Mouse (Mus musculus) ES-Bruce4 (cell line): ENCODE measurements around the gene Vasn. TPM values are rescaled to one million over a fixed set of nuclear protein-coding genes. Genes with fewer than 3 reads are reported as not detected.

Experiments used
- H3K27ac ChIP-seq: 2 replicates; pipeline ENCODE4 v1.5.1; 2012; ENCODE audit warnings: low read length, inconsistent platforms; ENCODE audit not compliant: insufficient read depth
- H3K27me3 ChIP-seq: 2 replicates; pipeline ENCODE4 v1.6.1; 2012; ENCODE audit warnings: mild to moderate bottlenecking, low read length, inconsistent platforms; ENCODE audit not compliant: control insufficient read depth, poor library complexity, insufficient read depth, severe bottlenecking
- H3K36me3 ChIP-seq: 2 replicates; pipeline ENCODE4 v1.6.1; 2012; ENCODE audit warnings: inconsistent platforms, mild to moderate bottlenecking, low read length, moderate library complexity; ENCODE audit not compliant: control insufficient read depth, poor library complexity, insufficient read depth, severe bottlenecking
- H3K4me1 ChIP-seq: one replicate; pipeline ENCODE4 v1.8.1; 2011; ENCODE audit warnings: low read length; ENCODE audit not compliant: control insufficient read depth, insufficient read depth
- H3K4me3 ChIP-seq: 2 replicates; pipeline ENCODE4 v1.5.1; 2011; ENCODE audit warnings: low read depth, mild to moderate bottlenecking, low read length
- H3K9ac ChIP-seq: 2 replicates; pipeline ENCODE4 v1.6.1; 2012; ENCODE audit warnings: low read depth, mild to moderate bottlenecking, inconsistent platforms; ENCODE audit not compliant: poor library complexity, severe bottlenecking
- H3K9me3 ChIP-seq: replicated peaks from 2 replicates; pipeline ENCODE4 v1.6.1; 2012; ENCODE audit warnings: mild to moderate bottlenecking, low read length, inconsistent platforms; ENCODE audit not compliant: control insufficient read depth, poor library complexity, insufficient read depth, severe bottlenecking
- CTCF ChIP-seq: IDR thresholded peaks from one replicate; pipeline ENCODE4 v1.8.1; 2011; ENCODE audit warnings: low read depth, low read length
- EP300 ChIP-seq: IDR thresholded peaks from 2 replicates; pipeline ENCODE4 v1.6.1; 2011; ENCODE audit warnings: low read depth, low read length; ENCODE audit not compliant: insufficient read depth
- POLR2A ChIP-seq: IDR thresholded peaks from one replicate; pipeline ENCODE4 v1.8.1; 2011; ENCODE audit warnings: low read length; ENCODE audit not compliant: insufficient read depth
- polyA plus RNA-seq: library from polyadenylated mRNA; stranded (reverse); fragments of >200 nt; gene quantifications from 2 replicates; pipeline ENCODE4 v1.2.4, GENCODE M21; 2011; ENCODE audit warnings: low read depth; ENCODE audit not compliant: missing spikeins, insufficient read depth, insufficient read length

Gene Vasn
- polyA plus RNA-seq, 1 experiment = 6.2 TPM

- H3K36me3 ChIP-seq = no peaks in the 10 kb centered on the region
- no peaks in the 10 kb centered on the region for H3K27me3 ChIP-seq
- no peak for TF ChIP-seq EP300
- H3K9me3 ChIP-seq = no peaks in the 10 kb centered on the region
- H3K9ac ChIP-seq = peak overlapping the region; percentile 96
- no peak overlapping the region for H3K27ac ChIP-seq
- H3K4me3 ChIP-seq = peak overlapping the region; percentile 83
- peaks cover 15% of the 10 kb centered on the region for H3K4me1 ChIP-seq
Observed at GRCm38 (mm10) chr16:4595527-4595963, 44.2 kb upstream of the Vasn start.

DNA sequence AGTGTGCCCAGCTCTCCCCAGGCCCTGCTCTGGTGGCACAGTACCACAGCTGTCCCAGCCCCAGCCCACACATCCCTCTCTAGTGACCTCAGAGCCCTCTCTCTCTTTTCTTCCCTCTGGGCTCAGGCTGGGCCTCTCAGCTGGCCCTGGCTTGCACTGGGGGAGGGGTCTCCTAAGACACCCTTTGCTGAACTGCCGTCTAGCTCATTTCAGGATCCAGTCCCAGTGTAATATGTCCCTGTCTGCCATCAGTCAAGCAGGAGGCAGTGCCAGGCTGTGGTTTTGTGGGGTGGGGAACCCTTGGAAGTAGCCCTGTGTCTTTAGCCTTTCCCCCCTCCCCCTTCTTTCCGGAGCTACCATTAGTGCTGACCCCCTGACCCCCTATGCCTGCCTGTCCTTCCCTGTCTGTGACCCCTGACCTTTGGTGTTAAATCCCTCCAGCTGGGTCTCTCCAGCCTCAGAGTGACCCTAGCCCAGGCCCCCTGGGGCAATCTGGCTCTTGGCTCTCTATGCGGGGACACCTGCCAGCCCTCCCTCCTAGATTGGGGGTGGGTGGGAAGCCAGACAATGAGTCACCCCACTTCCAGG, 43.5 kb upstream of the Vasn start:
- peaks cover 20% of the 10 kb centered on the region for H3K4me1 ChIP-seq
- H3K36me3 ChIP-seq = no peaks in the 10 kb centered on the region
- no peak overlapping the region for H3K27ac ChIP-seq
- no peaks in the 10 kb centered on the region for H3K9me3 ChIP-seq
- TF ChIP-seq CTCF (no peak), POLR2A (no peak), EP300 (0 out of 2 replicates have a peak, but pooled peaks have one; percentile 10)
- H3K4me3 ChIP-seq = peak overlapping the region; percentile 18; the same call in 1 of the 2 replicates
- H3K9ac ChIP-seq = 0 out of 2 replicates have a peak overlapping the region, but pooled peaks have one; percentile 96
- no peaks in the 10 kb centered on the region for H3K27me3 ChIP-seq

- no peaks in the 10 kb centered on the region for H3K9me3 ChIP-seq
- no peaks in the 10 kb centered on the region for H3K36me3 ChIP-seq
- H3K27me3 ChIP-seq = no peaks in the 10 kb centered on the region
- TF ChIP-seq CTCF (no peak), POLR2A (no peak), EP300 (no peak)
- no peak overlapping the region for H3K9ac ChIP-seq
- no peak overlapping the region for H3K4me3 ChIP-seq
- H3K27ac ChIP-seq = no peak overlapping the region
- H3K4me1 ChIP-seq = peaks cover 20% of the 10 kb centered on the region
Observed at GRCm38 (mm10) chr16:4596836-4597235, 42.9 kb upstream of the Vasn start.

GRCm38 (mm10) chr16:4597296-4597695, 42.4 kb upstream of the Vasn start:
- no peaks in the 10 kb centered on the region for H3K9me3 ChIP-seq
- H3K4me1 ChIP-seq = peaks cover 23% of the 10 kb centered on the region
- TF ChIP-seq EP300 (no peak), CTCF (no peak), POLR2A (no peak)
- no peaks in the 10 kb centered on the region for H3K36me3 ChIP-seq
- no peak overlapping the region for H3K27ac ChIP-seq
- no peak overlapping the region for H3K4me3 ChIP-seq
- H3K9ac ChIP-seq = no peak overlapping the region
- no peaks in the 10 kb centered on the region for H3K27me3 ChIP-seq

DNA sequence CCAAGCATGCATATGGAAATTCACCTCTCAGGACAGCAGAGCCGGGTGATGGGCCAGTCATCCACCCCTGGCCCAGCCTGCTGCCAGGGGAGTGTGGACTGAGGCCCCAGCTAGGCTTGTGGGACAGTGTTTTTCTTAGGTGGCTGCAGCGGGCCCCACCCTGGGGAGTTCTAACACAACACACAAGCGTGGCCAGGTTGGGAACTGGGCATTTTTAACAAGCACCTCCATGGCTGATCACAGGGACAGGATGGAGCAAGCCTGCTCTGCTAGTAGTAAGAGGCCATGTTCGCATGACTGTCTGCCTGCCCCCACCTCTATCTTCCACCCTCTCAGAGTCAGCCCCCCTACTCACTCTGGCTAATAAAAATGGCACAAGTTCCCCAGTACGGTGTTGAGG, 41.7 kb upstream of the Vasn start:
- no peaks in the 10 kb centered on the region for H3K27me3 ChIP-seq
- H3K4me1 ChIP-seq = peaks cover 30% of the 10 kb centered on the region
- H3K4me3 ChIP-seq = no peak overlapping the region
- no peak for TF ChIP-seq CTCF
- no peak for TF ChIP-seq EP300
- TF ChIP-seq POLR2A = no peak
- H3K27ac ChIP-seq = no peak overlapping the region
- H3K9ac ChIP-seq = peak overlapping the region; percentile 9; the same call in 1 of the 2 replicates
- no peaks in the 10 kb centered on the region for H3K9me3 ChIP-seq
- no peaks in the 10 kb centered on the region for H3K36me3 ChIP-seq

DNA sequence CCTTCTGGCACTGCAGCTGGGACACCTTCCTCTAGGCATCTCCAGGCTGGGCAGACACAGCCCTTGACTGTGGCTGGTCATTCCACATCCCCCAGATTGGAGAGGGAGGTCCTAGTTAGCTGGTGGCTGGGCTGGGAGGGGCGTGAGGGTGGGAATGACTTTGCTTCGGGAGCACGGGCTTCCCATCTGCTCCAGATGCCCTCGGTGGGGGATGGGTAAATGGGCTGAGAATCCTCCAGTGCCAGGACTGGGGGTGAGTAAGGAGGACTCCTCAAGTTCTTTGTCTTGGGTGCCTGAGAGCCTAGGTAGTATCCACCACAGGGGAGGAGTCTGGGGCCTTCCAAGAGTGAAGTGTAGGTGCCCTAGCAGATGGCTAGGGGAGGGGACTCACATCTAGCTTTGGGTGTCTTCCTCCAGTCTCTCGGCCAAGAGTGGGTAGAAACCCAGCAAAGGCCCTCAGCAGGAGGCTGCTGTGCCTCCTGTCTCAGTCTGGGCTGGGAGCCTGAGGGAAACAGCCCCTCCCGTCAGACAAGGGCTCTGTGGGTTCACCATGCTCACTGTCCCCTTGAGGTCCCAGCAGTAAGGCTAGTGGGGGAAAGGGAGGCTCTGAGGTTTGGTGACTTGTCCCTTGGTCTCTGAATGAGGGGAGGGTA, 40.7 kb upstream of the Vasn start:
- H3K4me3 ChIP-seq = no peak overlapping the region
- no peaks in the 10 kb centered on the region for H3K27me3 ChIP-seq
- peaks cover 35% of the 10 kb centered on the region for H3K4me1 ChIP-seq
- no peak overlapping the region for H3K9ac ChIP-seq
- H3K36me3 ChIP-seq = no peaks in the 10 kb centered on the region
- no peak for TF ChIP-seq CTCF
- TF ChIP-seq POLR2A = no peak
- TF ChIP-seq EP300 = no peak
- H3K27ac ChIP-seq = no peak overlapping the region
- H3K9me3 ChIP-seq = no peaks in the 10 kb centered on the region
